ENCODE assay signal across 15 mouse cellular contexts in the genomic region with DNA sequence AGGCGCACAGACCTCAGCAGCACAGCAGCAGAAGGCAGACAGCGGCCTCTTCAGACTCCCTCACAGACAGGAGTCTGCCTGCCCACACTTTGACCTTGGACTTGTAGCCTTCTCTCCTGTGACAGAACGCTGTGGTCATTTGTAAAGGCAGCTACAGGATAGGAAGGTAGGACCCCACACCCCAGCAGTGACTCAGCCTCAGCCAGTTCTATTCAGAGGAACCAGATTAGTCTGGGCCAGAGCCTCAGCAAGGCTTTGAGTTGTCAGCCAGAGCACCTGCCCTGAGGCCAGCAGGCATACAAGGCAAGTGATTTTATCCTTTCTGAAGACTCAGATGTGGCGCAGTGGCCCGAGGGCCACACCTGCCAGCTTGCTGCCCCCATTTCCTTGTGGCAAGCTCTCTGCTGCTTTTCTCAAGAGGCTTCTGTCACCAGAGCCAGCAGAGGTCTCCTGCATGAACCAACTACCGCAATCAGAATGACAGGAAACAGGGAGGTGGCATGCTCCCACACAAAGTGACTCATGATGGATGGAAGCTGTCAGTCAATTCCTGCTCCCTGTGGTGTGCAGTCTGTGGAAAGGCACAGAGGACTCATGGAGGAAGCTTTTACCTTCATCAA. TPM values are rescaled to one million over a fixed set of nuclear protein-coding genes. Genes with fewer than 3 reads are reported as not detected.
A peak's percentile ranks its signal among the peaks of the same experiment; 100 is the strongest.
DNase-seq lines count a peak whose midpoint lies in the region; ATAC-seq lines count a peak whose summit lies in the region.
"Had no signal": no experiment of that assay in that cellular context is flagged by ENCODE, and none has a peak within 500 bp of the region (broad histone marks: within the 10 kb centered on the region; RNA-seq: fewer than 3 reads in every experiment).

No protein-coding gene starts in this region.

- H3K4me3 ChIP-seq in heart, embryonic 11.5 days (ENCODE audit: low read depth, low read length): no peak overlapping the region
- no peak overlapping the region for H3K4me3 ChIP-seq in forebrain, embryonic 14.5 days (ENCODE audit: low read depth, low read length)
- no peak overlapping the region for H3K4me3 ChIP-seq in neural tube, embryonic 15.5 days (replicated peaks)
- H3K4me3 ChIP-seq: hindbrain, embryonic 15.5 days; limb, embryonic 15.5 days; lung, embryonic 15.5 days; neural tube, embryonic 12.5 days had no signal

- 0 out of 2 replicates have a peak, but pooled peaks cover 3% of the 10 kb centered on the region for H3K4me1 ChIP-seq in heart, embryonic 11.5 days (ENCODE audit: control insufficient read depth, insufficient read depth, low read length)
- H3K4me1 ChIP-seq in forebrain, embryonic 14.5 days (ENCODE audit: control insufficient read depth, insufficient read depth, low read length): no peaks in the 10 kb centered on the region
- H3K4me1 ChIP-seq in neural tube, embryonic 15.5 days: no peaks in the 10 kb centered on the region
- H3K4me1 ChIP-seq: hindbrain, embryonic 15.5 days; lung, embryonic 15.5 days; neural tube, embryonic 12.5 days had no signal

- H3K9me3 ChIP-seq in heart, embryonic 11.5 days (replicated peaks; ENCODE audit: control insufficient read depth, low read length): no peaks in the 10 kb centered on the region
- no peaks in the 10 kb centered on the region for H3K9me3 ChIP-seq in forebrain, embryonic 14.5 days (replicated peaks; ENCODE audit: control insufficient read depth, low read length)
- H3K9me3 ChIP-seq in neural tube, embryonic 15.5 days (replicated peaks): no peaks in the 10 kb centered on the region
- H3K9me3 ChIP-seq: hindbrain, embryonic 15.5 days; limb, embryonic 15.5 days; lung, embryonic 15.5 days; neural tube, embryonic 12.5 days had no signal

- H3K9ac ChIP-seq in heart, embryonic 11.5 days (ENCODE audit: low read depth, low read length): no peak overlapping the region
- H3K9ac ChIP-seq in forebrain, embryonic 14.5 days (ENCODE audit: low read length): no peak overlapping the region
- no peak overlapping the region for H3K9ac ChIP-seq in neural tube, embryonic 15.5 days (replicated peaks)
- H3K9ac ChIP-seq: hindbrain, embryonic 15.5 days; limb, embryonic 15.5 days; lung, embryonic 15.5 days; neural tube, embryonic 12.5 days had no signal

- WGBS in heart, embryonic 11.5 days (ENCODE audit: insufficient replicate concordance): 46% methylated on average over 6 of the region's 6 CpGs
- WGBS in forebrain, embryonic 14.5 days: 75% methylated on average over 6 of the region's 6 CpGs
- WGBS in neural tube, embryonic 15.5 days: 80% methylated on average over 6 of the region's 6 CpGs

- H3K4me2 ChIP-seq in heart, embryonic 11.5 days: no peak overlapping the region
- no peak overlapping the region for H3K4me2 ChIP-seq in forebrain, embryonic 14.5 days (ENCODE audit: low read length)
- H3K4me2 ChIP-seq in neural tube, embryonic 15.5 days: no peak overlapping the region
- H3K4me2 ChIP-seq: hindbrain, embryonic 15.5 days; limb, embryonic 15.5 days; lung, embryonic 15.5 days; neural tube, embryonic 12.5 days had no signal

- H3K36me3 ChIP-seq in heart, embryonic 11.5 days (ENCODE audit: control insufficient read depth, insufficient read depth, low read length): no peaks in the 10 kb centered on the region
- H3K36me3 ChIP-seq in forebrain, embryonic 14.5 days (ENCODE audit: control insufficient read depth, insufficient read depth, low read length): no peaks in the 10 kb centered on the region
- H3K36me3 ChIP-seq in neural tube, embryonic 15.5 days: no peaks in the 10 kb centered on the region
- H3K36me3 ChIP-seq: hindbrain, embryonic 15.5 days; limb, embryonic 15.5 days; lung, embryonic 15.5 days; neural tube, embryonic 12.5 days had no signal

- 0 out of 2 replicates have a peak, but pooled peaks have one; percentile 18 for ATAC-seq in heart, embryonic 11.5 days (replicated peaks; ENCODE audit: insufficient number of reproducible peaks, low FRiP score, low TSS enrichment)
- ATAC-seq in hematopoietic stem cell, adult 5-6 weeks (replicated peaks in 1 of 2; ENCODE audit: insufficient read depth in 1 of 2, low FRiP score in 2 of 2, low TSS enrichment in 1 of 2, low read depth in 1 of 2, poor library complexity in 2 of 2, severe bottlenecking in 2 of 2): peak; percentile 32 to 76; a peak in 3 of 4 replicates
- no peak for ATAC-seq in forebrain, embryonic 14.5 days
- ATAC-seq in neural tube, embryonic 15.5 days (ENCODE audit: low FRiP score): no peak
- ATAC-seq: forebrain, embryonic 16.5 days had no signal

- H3K27ac ChIP-seq in heart, embryonic 11.5 days (ENCODE audit: low read depth, low read length): no peak overlapping the region
- no peak overlapping the region for H3K27ac ChIP-seq in forebrain, embryonic 14.5 days (ENCODE audit: low read depth, low read length)
- H3K27ac ChIP-seq in neural tube, embryonic 15.5 days (replicated peaks): no peak overlapping the region
- H3K27ac ChIP-seq: hindbrain, embryonic 15.5 days; limb, embryonic 15.5 days; lung, embryonic 15.5 days; neural tube, embryonic 12.5 days had no signal

- DNase-seq in heart, adult 8-10 months (ENCODE audit: low spot score): no peak
- DNase-seq in layer of hippocampus, adult 18-20 months (ENCODE audit: low spot score in 2 of 2): peak; percentile 74 to 84
- DNase-seq in layer of hippocampus, postnatal 25 days (ENCODE audit: extremely low spot score in 1 of 2, low spot score in 1 of 2): no peak
- peak; percentile 89 for DNase-seq in 416B (ENCODE audit: low read depth)
- DNase-seq in forebrain, embryonic 14.5 days (ENCODE audit: low spot score): no peak
- DNase-seq: cerebellum, postnatal 14 days had no signal

- no peaks in the 10 kb centered on the region for H3K27me3 ChIP-seq in heart, embryonic 11.5 days (ENCODE audit: control insufficient read depth, insufficient read depth, low read length)
- H3K27me3 ChIP-seq in forebrain, embryonic 14.5 days (replicated peaks; ENCODE audit: control insufficient read depth, insufficient read depth, low read length): no peaks in the 10 kb centered on the region
- no peaks in the 10 kb centered on the region for H3K27me3 ChIP-seq in neural tube, embryonic 15.5 days (replicated peaks)
- H3K27me3 ChIP-seq: hindbrain, embryonic 15.5 days; limb, embryonic 15.5 days; lung, embryonic 15.5 days; neural tube, embryonic 12.5 days had no signal

RNA-seq across cellular contexts. Expression of gene Sorcs2, which starts 16.9 kb away (rescaled TPM):
- 7.1 and 7.3 TPM in 2 replicates for polyA plus RNA-seq in heart, embryonic 11.5 days (2014; fragmentation: Nextera tagmentation; extraction: Ambion mirVana)
- 1 to 10 TPM; 5.0 to 9.4 (median 7.6) TPM for total RNA-seq in heart, adult 8-10 months (2022)
- total RNA-seq in layer of hippocampus, adult 18-20 months (2021): 10 to 100 TPM; 41.0 to 49.9 TPM
- 10 to 100 TPM; 52.4 to 53.8 TPM for total RNA-seq in layer of hippocampus, postnatal 25 days (2021)
- total RNA-seq in hematopoietic stem cell, adult 5-6 weeks (2017): 0.30 and 0.63 TPM in 2 replicates
- 5.1 and 6.6 TPM in 2 replicates for polyA plus RNA-seq in forebrain, embryonic 14.5 days (2014; fragmentation: Nextera tagmentation; extraction: Ambion mirVana)
- polyA plus RNA-seq in neural tube, embryonic 15.5 days (2015; fragmentation: Nextera tagmentation; extraction: Ambion mirVana): 14.2 and 14.8 TPM in 2 replicates
- total RNA-seq: megakaryocyte-erythroid progenitor cell, adult 5-6 weeks had no signal

RNA-seq across cellular contexts. Expression of gene Grpel1, which starts 50.0 kb away (rescaled TPM):
- polyA plus RNA-seq in heart, embryonic 11.5 days (2014; fragmentation: Nextera tagmentation; extraction: Ambion mirVana): 63.8 and 68.1 TPM in 2 replicates
- total RNA-seq in heart, adult 8-10 months (2022): 10 to 100 TPM; 61.7 to 66.2 (median 64.4) TPM
- total RNA-seq in layer of hippocampus, adult 18-20 months (2021): 10 to 100 TPM; 23.0 to 23.5 TPM
- total RNA-seq in layer of hippocampus, postnatal 25 days (2021): 10 to 100 TPM; 21.8 to 24.7 TPM
- 25.1 and 26.7 TPM in 2 replicates for total RNA-seq in hematopoietic stem cell, adult 5-6 weeks (2017)
- 53.8 and 58.5 TPM in 2 replicates for polyA plus RNA-seq in forebrain, embryonic 14.5 days (2014; fragmentation: Nextera tagmentation; extraction: Ambion mirVana)
- polyA plus RNA-seq in neural tube, embryonic 15.5 days (2015; fragmentation: Nextera tagmentation; extraction: Ambion mirVana): 42.8 and 47.1 TPM in 2 replicates

Comparison
In these comparisons a context has a peak if more than half of its experiments do, and no peak if none do; other contexts are left out.
1. DNase-seq: peak in layer of hippocampus, adult 18-20 months (2 of 2) and 416B (single experiment); none in heart, adult 8-10 months (single experiment), layer of hippocampus, postnatal 25 days (0 of 2) and forebrain, embryonic 14.5 days (single experiment).
2. ATAC-seq: peak in heart, embryonic 11.5 days (single experiment) and hematopoietic stem cell, adult 5-6 weeks (2 of 2); none in forebrain, embryonic 14.5 days (single experiment) and neural tube, embryonic 15.5 days (single experiment).
3. RNA of gene Sorcs2, which starts 16.9 kb away (total RNA-seq): 52.4 to 53.8 TPM in layer of hippocampus, postnatal 25 days and 41.0 to 49.9 TPM in layer of hippocampus, adult 18-20 months; 5.0 to 9.4 TPM in heart, adult 8-10 months and 0.30 to 0.63 TPM in hematopoietic stem cell, adult 5-6 weeks; every median in the first group is over 4 times any median in the second.